Mouse (Mus musculus) liver, embryonic 11.5 days (tissue): Measurements from ENCODE around the gene Ccdc146. TPM values are rescaled to one million over a fixed set of nuclear protein-coding genes. Genes with fewer than 3 reads are reported as not detected.
A peak's percentile ranks its signal among the peaks of the same experiment; 100 is the strongest.

Experiments
- ATAC-seq: fragments of 200-750 bp; cut with Nextera tagmentation; replicated peaks from 2 replicates; pipeline ENCODE4 v1.8.0; 2017; ENCODE audit warnings: moderate number of reproducible peaks, mild to moderate bottlenecking, moderate TSS enrichment, moderate library complexity; ENCODE audit not compliant: low FRiP score
- DNase-seq: peaks from one replicate; pipeline ENCODE4 v3.0.0-alpha.2; 2017; ENCODE audit warnings: low spot score
- H3K27ac ChIP-seq: fragments of 300-500 bp; sonication (generic); 2 replicates; pipeline ENCODE4 v1.5.1; 2014; ENCODE audit warnings: mild to moderate bottlenecking, low read depth, low read length, control low read depth
- H3K27me3 ChIP-seq: fragments of 300-500 bp; sonication (generic); replicated peaks from 2 replicates; pipeline ENCODE4 v1.6.1; 2014; ENCODE audit warnings: low read length, mixed read lengths; ENCODE audit not compliant: control insufficient read depth, insufficient read depth
- H3K36me3 ChIP-seq: fragments of 300-500 bp; sonication (generic); 2 replicates; pipeline ENCODE4 v1.6.1; 2014; ENCODE audit warnings: mild to moderate bottlenecking, low read length, moderate library complexity, mixed read lengths; ENCODE audit not compliant: control insufficient read depth, insufficient read depth
- H3K4me1 ChIP-seq: fragments of 300-500 bp; sonication (generic); replicated peaks from 2 replicates; pipeline ENCODE4 v1.6.1; 2014; ENCODE audit warnings: low read length, mixed read lengths; ENCODE audit not compliant: control insufficient read depth, insufficient read depth
- H3K4me2 ChIP-seq: fragments of 300-500 bp; sonication (generic); 2 replicates; pipeline ENCODE4 v1.6.1; 2014; ENCODE audit warnings: mild to moderate bottlenecking, control low read depth, moderate library complexity
- H3K4me3 ChIP-seq: fragments of 300-500 bp; sonication (generic); 2 replicates; pipeline ENCODE4 v1.5.1; 2014; ENCODE audit warnings: low read depth, low read length, control low read depth
- H3K9ac ChIP-seq: fragments of 300-500 bp; sonication (generic); 2 replicates; pipeline ENCODE4 v1.6.1; 2014; ENCODE audit warnings: low read depth, low read length, control low read depth
- H3K9me3 ChIP-seq: fragments of 300-500 bp; sonication (generic); 2 replicates; pipeline ENCODE4 v1.6.1; 2016; ENCODE audit warnings: low read length, inconsistent platforms, mixed read lengths; ENCODE audit not compliant: control insufficient read depth
- WGBS: fragments of 180-500 bp; shearing (Covaris S2); extraction: QIAGEN DNeasy Blood & Tissue Kit; methylation state at CpG from one replicate; pipeline ENCODE4 v1.1.7; 2014; 5-methylcytosine and 5-hydroxymethylcytosine counted together
- polyA plus RNA-seq: library from polyadenylated mRNA; unstranded; fragments of >200 nt; fragmentation: Nextera tagmentation; extraction: Ambion mirVana; gene quantifications from 2 replicates; pipeline ENCODE4 v1.2.1, GENCODE M21; 2014

Ccdc146 gene
- polyA plus RNA-seq, 1 experiment from 2014 or later: not detected

DNA sequence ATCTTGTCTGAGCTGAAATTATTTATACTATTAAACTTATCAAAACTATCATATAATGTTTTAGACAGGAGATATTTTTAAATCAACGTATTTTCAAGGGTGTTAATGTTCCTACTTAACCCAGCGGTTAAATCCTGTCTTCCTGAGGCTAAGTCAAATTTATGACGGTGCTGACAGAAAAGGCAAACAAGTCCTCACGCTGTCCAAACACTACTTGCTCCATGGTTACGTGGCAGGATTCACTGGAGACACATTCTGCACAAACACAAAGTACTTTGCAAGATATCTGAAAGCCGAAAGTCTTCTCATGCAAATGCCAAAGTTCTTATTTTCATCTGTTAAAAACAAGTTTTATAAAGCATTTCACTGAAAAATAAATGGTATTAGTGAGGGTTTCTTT, 42.5 kb downstream of the Ccdc146 start:
- Histone ChIP-seq H3K9ac (no peak overlapping the region), H3K4me1 (peaks cover 3% of the 10 kb centered on the region; the same call in 1 of the 2 replicates), H3K4me2 (no peak overlapping the region), H3K27me3 (no peaks in the 10 kb centered on the region), H3K4me3 (no peak overlapping the region), H3K27ac (no peak overlapping the region), H3K9me3 (no peaks in the 10 kb centered on the region), H3K36me3 (no peaks in the 10 kb centered on the region)
- ATAC-seq (no peak), DNase-seq (no peak)
- 53% methylated on average over 6 of the region's 6 CpGs for WGBS

DNA sequence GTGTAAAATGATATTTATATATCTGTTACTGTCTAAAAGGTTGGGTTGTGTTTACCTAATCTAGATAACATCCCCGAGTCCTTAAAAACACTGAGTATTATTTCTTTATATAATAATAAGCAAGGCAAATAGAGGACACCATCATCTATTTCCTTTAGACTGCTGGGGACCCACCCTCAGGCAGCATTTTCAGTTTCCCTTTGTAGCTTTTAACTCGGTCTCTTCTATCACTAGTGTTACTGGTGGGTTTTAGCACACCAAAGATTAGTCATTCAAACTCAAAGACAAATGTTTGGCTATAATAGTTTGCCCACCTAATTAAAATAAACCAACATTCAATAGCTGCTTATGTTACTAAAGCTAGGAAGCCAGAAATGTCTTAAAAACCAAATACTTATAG, 46.1 kb downstream of the Ccdc146 start:
- Histone ChIP-seq H3K27me3 (peaks cover 1% of the 10 kb centered on the region; the same call in 1 of the 2 replicates), H3K27ac (no peak overlapping the region), H3K9me3 (no peaks in the 10 kb centered on the region), H3K36me3 (no peaks in the 10 kb centered on the region), H3K4me3 (no peak overlapping the region), H3K9ac (no peak overlapping the region), H3K4me1 (peaks cover 1% of the 10 kb centered on the region; the same call in 1 of the 2 replicates), H3K4me2 (no peak overlapping the region)
- ATAC-seq (no peak), DNase-seq (no peak)
- 59% methylated on average over 2 of the region's 2 CpGs for WGBS

- no peak overlapping the region for H3K4me2 ChIP-seq
- H3K36me3 ChIP-seq: no peaks in the 10 kb centered on the region
- DNase-seq (no peak), ATAC-seq (no peak)
- H3K4me1 ChIP-seq: no peaks in the 10 kb centered on the region
- no peak overlapping the region for H3K27ac ChIP-seq
- no peak overlapping the region for H3K9ac ChIP-seq
- H3K27me3 ChIP-seq: peaks cover 7% of the 10 kb centered on the region; the same call in 1 of the 2 replicates
- no peak overlapping the region for H3K4me3 ChIP-seq
- H3K9me3 ChIP-seq: no peaks in the 10 kb centered on the region
- WGBS: 91% methylated on average over 4 of the region's 4 CpGs
Observed at GRCm38 (mm10) chr5:21376935-21377334, 47.5 kb downstream of the Ccdc146 start.

GRCm38 (mm10) chr5:21373180-21373518, 51.3 kb downstream of the Ccdc146 start:
- H3K27me3 ChIP-seq: peaks cover 7% of the 10 kb centered on the region; the same call in 1 of the 2 replicates

GRCm38 (mm10) chr5:21372493-21373179, 51.8 kb downstream of the Ccdc146 start, which contains the start of gene Fgl2:
Fgl2 (plus strand) TSS chr5:21372642.
- H3K27ac ChIP-seq: no peak within 1 kb of the TSS
- H3K9ac ChIP-seq: peak within 1 kb of the TSS; percentile 54
- ATAC-seq (peak; percentile 56), DNase-seq (peak; percentile 50)
- H3K9me3 ChIP-seq: no peaks in the 10 kb centered on the region
- WGBS: 7% methylated on average over 31 of the region's 31 CpGs
- H3K27me3 ChIP-seq: peaks cover 7% of the 10 kb centered on the region; the same call in 1 of the 2 replicates
- H3K36me3 ChIP-seq: no peaks in the 10 kb centered on the region
- peak within 1 kb of the TSS; percentile 64 for H3K4me2 ChIP-seq
- H3K4me3 ChIP-seq: peak within 1 kb of the TSS; percentile 51
- H3K4me1 ChIP-seq: no peaks in the 10 kb centered on the region

More at GRCm38 (mm10) chr5:21373180-21373518, 51.3 kb downstream of the Ccdc146 start:
- H3K4me2 ChIP-seq: peak overlapping the region; percentile 64
- no peaks in the 10 kb centered on the region for H3K4me1 ChIP-seq
- DNase-seq (no peak), ATAC-seq (no peak)
- H3K9me3 ChIP-seq: no peaks in the 10 kb centered on the region
- no peak overlapping the region for H3K9ac ChIP-seq
- no peak overlapping the region for H3K27ac ChIP-seq
- 59% methylated on average over 7 of the region's 7 CpGs for WGBS
- H3K36me3 ChIP-seq: no peaks in the 10 kb centered on the region
- H3K4me3 ChIP-seq: peak overlapping the region; percentile 51

DNA sequence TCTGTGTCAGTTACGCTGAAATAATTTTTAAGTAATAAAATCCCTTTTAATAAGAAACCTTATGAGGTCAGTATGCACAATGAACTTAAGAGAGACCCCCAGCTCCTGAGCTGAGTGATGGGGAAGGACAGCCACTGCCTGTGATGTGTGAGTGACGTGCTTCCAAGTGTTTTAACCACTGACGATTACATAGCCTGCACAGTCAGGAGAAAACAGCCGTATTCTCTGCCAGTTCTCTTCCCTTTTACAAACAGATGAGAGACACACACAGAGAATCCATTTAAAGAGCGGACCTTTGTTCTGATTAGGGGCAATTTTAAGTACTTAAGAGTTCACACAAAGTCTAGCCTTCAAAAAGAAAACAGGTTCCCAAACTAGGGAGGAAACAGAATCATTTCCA, 52.6 kb downstream of the Ccdc146 start:
- Histone ChIP-seq H3K4me3 (no peak overlapping the region), H3K27ac (no peak overlapping the region)

DNA sequence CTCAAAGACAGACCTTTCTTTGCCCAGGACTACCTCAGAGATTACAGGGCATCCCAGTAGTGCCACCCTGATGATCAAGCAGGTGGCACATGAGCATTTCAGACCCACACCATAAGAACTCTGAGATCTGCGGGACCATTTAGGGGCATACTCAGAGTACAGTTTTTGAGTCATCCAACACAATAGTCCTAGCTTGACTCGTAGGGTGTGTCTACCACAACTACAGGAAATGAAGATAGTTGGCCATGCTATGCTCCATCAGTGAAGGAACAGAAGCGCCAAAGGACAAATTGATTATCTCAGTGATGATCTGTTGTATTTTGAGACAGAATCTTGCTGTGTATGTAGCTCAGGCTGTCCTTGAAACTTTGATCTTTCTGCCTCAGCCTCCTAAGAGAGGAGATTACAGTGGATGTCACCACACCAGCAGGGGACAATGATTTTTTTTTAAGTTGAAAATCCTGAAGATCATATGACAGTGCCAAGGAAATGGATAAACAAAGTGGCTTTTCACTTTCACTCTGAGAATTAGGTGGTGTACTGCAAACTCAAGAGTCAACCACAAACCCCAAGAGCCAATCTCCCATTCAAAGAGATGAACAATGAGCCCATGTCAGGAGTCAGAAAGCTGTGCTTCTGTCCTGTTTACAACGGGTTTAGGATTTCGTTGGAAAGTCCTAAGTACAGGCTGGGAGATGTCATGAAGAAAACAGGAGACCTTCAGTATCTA, 54.1 kb downstream of the Ccdc146 start:
- no peak overlapping the region for H3K4me2 ChIP-seq
- no peak for DNase-seq
- WGBS: 76% methylated on average over 5 of the region's 5 CpGs

More for the DNA sequence above, 52.6 kb downstream of the Ccdc146 start:
- Histone ChIP-seq H3K9ac (no peak overlapping the region), H3K27me3 (peaks cover 7% of the 10 kb centered on the region; the same call in 1 of the 2 replicates), H3K36me3 (no peaks in the 10 kb centered on the region), H3K4me1 (no peaks in the 10 kb centered on the region), H3K4me2 (peak overlapping the region; percentile 64), H3K9me3 (no peaks in the 10 kb centered on the region)
- DNase-seq (no peak), ATAC-seq (no peak)
- WGBS: 50% methylated on average over 5 of the region's 5 CpGs

DNA sequence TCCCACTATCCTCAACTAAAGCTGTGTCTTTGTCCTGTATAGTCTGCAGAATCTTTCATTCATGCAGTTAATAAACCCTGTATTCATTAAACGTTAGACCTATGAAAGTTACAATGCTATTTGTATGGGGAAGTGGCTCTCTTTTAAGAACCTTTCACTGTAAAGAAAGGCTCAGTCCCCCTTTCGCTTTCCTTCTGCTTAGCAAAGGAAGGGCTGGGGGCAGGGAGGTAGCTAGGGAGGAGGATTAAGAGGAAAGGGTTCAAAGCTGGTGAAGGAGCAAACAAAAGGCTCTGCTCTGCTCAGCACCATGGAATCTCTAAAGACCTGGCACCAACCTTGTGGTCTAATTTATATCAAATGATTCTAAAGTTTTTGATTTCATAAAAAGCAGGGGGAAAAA, 57.0 kb downstream of the Ccdc146 start:
- Histone ChIP-seq H3K36me3 (no peaks in the 10 kb centered on the region), H3K27ac (no peak overlapping the region), H3K9ac (no peak overlapping the region), H3K4me3 (no peak overlapping the region), H3K4me2 (no peak overlapping the region), H3K9me3 (no peaks in the 10 kb centered on the region), H3K27me3 (no peaks in the 10 kb centered on the region), H3K4me1 (no peaks in the 10 kb centered on the region)
- 38% methylated on average over 2 of the region's 2 CpGs for WGBS
- DNase-seq (no peak), ATAC-seq (no peak)

More for the DNA sequence above, 54.1 kb downstream of the Ccdc146 start:
- no peak for ATAC-seq
- Histone ChIP-seq H3K27me3 (peaks cover 7% of the 10 kb centered on the region; the same call in 1 of the 2 replicates), H3K36me3 (no peaks in the 10 kb centered on the region), H3K4me1 (no peaks in the 10 kb centered on the region), H3K9me3 (no peaks in the 10 kb centered on the region), H3K9ac (no peak overlapping the region), H3K27ac (no peak overlapping the region), H3K4me3 (no peak overlapping the region)
